Mouse (Mus musculus): ENCODE results near the gene Rnf180. TPM values are rescaled to one million over a fixed set of nuclear protein-coding genes. Genes with fewer than 3 reads are reported as not detected.

Rnf180 gene
- polyA plus RNA-seq, 1 experiment from 2014 or later, result 12.1 TPM

DNA sequence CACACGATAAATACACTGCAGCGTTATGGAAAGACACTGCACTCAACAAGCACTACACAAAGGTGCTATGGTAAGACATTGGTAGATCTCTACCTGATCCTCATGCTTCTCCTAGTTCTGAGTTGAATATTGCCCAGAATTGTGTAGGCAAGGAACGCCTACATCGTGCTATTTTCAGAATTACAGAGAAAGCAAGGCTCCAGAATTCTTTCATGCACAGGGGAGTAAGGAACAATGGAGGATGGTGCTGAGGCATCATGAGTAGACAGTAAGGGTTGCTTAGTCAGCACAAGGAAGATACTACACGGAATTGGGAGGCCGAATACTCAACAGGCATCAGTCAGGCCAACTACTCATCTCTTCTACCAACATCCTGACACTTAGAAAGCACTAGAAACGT is 105.9 kb downstream of the Rnf180 start:
- H3K4me1 ChIP-seq, result no peaks in the 10 kb centered on the region
- WGBS, result 88% methylated on average over 7 of the region's 7 CpGs
- no peak overlapping the region for H3K27ac ChIP-seq
- H3K36me3 ChIP-seq, result no peaks in the 10 kb centered on the region
- no peak for ATAC-seq (ENCODE audit: insufficient number of reproducible peaks, insufficient read depth, low FRiP score, low TSS enrichment)
- H3K4me3 ChIP-seq, result no peak overlapping the region
- H3K9me3 ChIP-seq, result no peaks in the 10 kb centered on the region
- no peak overlapping the region for H3K4me2 ChIP-seq (replicated peaks)
- H3K9ac ChIP-seq, result no peak overlapping the region
- no peaks in the 10 kb centered on the region for H3K27me3 ChIP-seq

DNA sequence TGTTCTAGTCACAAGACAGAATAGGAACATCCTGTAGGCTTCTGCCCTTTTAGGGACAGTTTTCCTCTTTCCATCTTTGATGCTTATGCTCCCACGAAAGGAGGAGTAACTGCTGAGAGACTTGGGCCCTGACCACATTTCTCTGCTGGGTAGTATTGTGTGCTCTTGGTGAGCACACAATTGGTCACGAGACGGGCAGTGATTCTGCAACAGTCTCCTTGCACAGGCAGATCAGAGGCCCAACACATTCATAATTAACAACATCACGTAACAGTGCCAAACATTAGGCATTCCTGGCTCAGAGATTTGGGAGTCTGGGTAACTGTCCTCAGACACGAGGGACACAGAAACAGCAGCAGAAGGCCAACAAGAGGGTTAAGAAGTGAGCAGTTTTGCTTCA is 113.8 kb downstream of the Rnf180 start:
- Histone ChIP-seq H3K4me2 (replicated peaks) (no peak overlapping the region), H3K4me3 (no peak overlapping the region), H3K36me3 (no peaks in the 10 kb centered on the region), H3K9ac (no peak overlapping the region), H3K9me3 (no peaks in the 10 kb centered on the region), H3K27ac (no peak overlapping the region), H3K4me1 (no peaks in the 10 kb centered on the region), H3K27me3 (no peaks in the 10 kb centered on the region)
- 92% methylated on average over 5 of the region's 5 CpGs for WGBS
- no peak for ATAC-seq (ENCODE audit: insufficient number of reproducible peaks, insufficient read depth, low FRiP score, low TSS enrichment)

DNA sequence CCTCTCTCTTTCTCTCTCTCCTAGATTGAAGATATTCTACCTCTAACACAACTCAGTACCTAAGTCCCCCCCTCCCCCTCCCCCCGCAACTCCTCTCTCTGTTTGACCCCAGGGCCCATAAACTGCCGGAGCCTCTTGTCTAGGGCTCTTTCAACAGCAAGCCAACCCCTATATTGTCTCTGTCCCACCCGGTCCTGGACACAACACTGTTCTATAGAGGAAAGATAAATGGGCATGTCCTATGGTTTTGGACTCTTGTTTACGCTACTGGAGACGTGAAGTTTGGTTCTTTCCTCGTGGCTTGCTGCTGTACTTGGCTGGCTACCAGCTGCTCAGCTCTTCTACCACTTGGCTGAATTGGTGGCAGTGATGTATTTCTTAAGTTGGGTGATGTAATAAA is 129.2 kb downstream of the Rnf180 start:
- H3K27me3 ChIP-seq, result no peaks in the 10 kb centered on the region
- WGBS, result 83% methylated on average over 6 of the region's 6 CpGs
- no peak overlapping the region for H3K4me3 ChIP-seq
- H3K9me3 ChIP-seq, result no peaks in the 10 kb centered on the region
- no peak for ATAC-seq (ENCODE audit: insufficient number of reproducible peaks, insufficient read depth, low FRiP score, low TSS enrichment)
- H3K9ac ChIP-seq, result no peak overlapping the region
- no peak overlapping the region for H3K27ac ChIP-seq
- no peak overlapping the region for H3K4me2 ChIP-seq (replicated peaks)
- no peaks in the 10 kb centered on the region for H3K4me1 ChIP-seq
- H3K36me3 ChIP-seq, result no peaks in the 10 kb centered on the region

DNA sequence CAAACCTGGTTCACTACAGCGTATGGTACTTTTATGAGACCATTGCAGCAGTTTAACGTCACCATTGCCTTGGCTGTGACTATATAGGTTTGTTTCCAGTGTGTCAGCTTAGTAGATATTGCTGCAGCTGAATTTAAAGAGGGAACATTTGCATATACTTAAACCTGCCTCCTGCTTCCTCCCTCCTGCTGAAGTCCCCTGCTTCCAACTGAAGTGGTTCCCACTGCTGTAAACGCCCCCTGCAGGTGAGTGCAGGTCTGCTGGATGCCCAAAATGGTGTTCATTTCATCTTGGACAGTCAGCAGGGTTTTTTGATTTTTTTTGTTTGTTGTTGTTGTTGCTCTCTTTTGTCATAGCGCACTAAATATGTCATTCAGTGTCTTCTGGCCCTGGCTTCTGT is 140.7 kb downstream of the Rnf180 start:
- WGBS, result 59% methylated on average over 4 of the region's 4 CpGs
- Histone ChIP-seq H3K36me3 (no peaks in the 10 kb centered on the region), H3K4me3 (no peak overlapping the region), H3K4me2 (replicated peaks) (no peak overlapping the region), H3K9me3 (no peaks in the 10 kb centered on the region), H3K27me3 (no peaks in the 10 kb centered on the region), H3K4me1 (no peaks in the 10 kb centered on the region), H3K9ac (no peak overlapping the region), H3K27ac (no peak overlapping the region)
- no peak for ATAC-seq (ENCODE audit: insufficient number of reproducible peaks, insufficient read depth, low FRiP score, low TSS enrichment)

DNA sequence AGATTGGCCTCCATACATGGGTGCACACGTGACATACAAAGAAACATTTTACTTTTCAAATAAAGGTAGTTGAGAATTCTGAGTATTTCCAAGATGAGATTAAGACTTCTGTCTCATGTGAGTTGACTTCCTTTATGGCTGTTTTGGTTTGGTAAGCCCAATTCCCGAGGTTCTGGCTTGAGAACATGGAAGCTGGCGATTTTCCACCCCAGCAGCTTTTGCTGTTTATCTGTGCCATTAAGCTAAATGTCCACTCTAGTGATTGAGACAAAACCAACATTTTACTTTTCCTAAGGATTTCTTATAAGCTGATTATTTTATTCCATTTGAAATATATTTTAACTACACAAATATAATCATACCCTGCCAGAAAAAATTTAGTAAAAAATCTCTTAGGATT is 144.6 kb downstream of the Rnf180 start:
- Histone ChIP-seq H3K4me1 (0 out of 2 replicates have a peak, but pooled peaks cover 3% of the 10 kb centered on the region), H3K4me2 (replicated peaks) (no peak overlapping the region), H3K27me3 (no peaks in the 10 kb centered on the region), H3K36me3 (no peaks in the 10 kb centered on the region), H3K4me3 (no peak overlapping the region), H3K27ac (no peak overlapping the region), H3K9ac (no peak overlapping the region), H3K9me3 (no peaks in the 10 kb centered on the region)
- WGBS, result 90% methylated on average over 3 of the region's 3 CpGs
- no peak for ATAC-seq (ENCODE audit: insufficient number of reproducible peaks, insufficient read depth, low FRiP score, low TSS enrichment)

DNA sequence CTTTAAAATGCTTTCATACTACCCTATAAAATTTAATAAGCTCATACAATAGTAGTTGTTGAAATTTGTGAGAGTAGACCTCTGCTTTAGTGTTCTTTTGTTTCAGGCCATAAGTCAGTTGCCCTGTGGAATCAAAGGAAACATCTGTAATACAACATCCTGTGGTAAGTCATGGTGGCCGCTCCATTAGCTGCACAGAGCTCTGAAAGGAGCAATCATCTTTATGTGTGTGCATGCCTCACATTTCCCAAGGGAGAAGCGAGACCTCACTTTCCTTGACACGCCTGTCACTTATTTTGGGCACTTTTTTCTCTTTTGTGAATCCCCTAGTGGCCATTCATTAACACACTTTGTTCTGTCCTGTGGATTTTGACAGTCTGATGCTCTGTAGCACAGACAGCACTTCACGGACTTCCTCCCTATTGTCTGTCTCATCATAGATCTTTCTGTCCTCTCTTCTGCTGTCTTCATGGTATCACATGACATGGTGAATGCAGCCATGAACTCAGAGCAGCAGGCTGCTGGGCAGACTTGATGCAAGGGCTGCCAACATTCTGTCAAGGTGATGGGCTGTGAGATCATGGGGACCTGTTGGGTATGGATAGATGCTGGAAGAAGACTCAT is 146.7 kb downstream of the Rnf180 start:
- Histone ChIP-seq H3K4me2 (replicated peaks) (no peak overlapping the region), H3K4me1 (0 out of 2 replicates have a peak, but pooled peaks cover 3% of the 10 kb centered on the region), H3K4me3 (no peak overlapping the region), H3K27ac (no peak overlapping the region), H3K9me3 (no peaks in the 10 kb centered on the region), H3K36me3 (no peaks in the 10 kb centered on the region), H3K9ac (no peak overlapping the region), H3K27me3 (no peaks in the 10 kb centered on the region)
- ATAC-seq (ENCODE audit: insufficient number of reproducible peaks, insufficient read depth, low FRiP score, low TSS enrichment), result peak; percentile 52
- 46% methylated on average over 4 of the region's 4 CpGs for WGBS

DNA sequence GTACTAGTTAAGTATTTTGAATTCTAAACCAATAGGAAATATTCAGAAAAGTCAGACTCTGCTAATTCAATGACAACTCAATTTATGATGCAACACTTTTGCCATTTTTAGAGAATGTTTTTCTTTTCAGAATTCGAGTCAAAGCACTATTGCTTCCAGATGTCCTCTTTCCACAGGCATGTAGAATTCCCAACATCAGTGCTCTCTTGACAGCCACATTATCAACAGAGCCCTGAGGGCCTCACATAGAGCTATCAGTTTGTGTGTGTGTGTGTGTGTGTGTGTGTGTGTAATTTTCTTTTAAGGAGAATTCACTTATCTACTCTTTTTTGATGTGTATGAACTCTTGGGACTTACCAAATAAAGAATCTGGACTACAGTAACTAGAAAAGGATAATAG is 147.8 kb downstream of the Rnf180 start:
- no peaks in the 10 kb centered on the region for H3K27me3 ChIP-seq
- no peak overlapping the region for H3K4me3 ChIP-seq
- WGBS, result 11% methylated on average over 1 of the region's 1 CpGs
- H3K4me1 ChIP-seq, result 0 out of 2 replicates have a peak, but pooled peaks cover 3% of the 10 kb centered on the region
- H3K27ac ChIP-seq, result no peak overlapping the region
- no peak overlapping the region for H3K9ac ChIP-seq
- no peak for ATAC-seq (ENCODE audit: insufficient number of reproducible peaks, insufficient read depth, low FRiP score, low TSS enrichment)
- H3K4me2 ChIP-seq (replicated peaks), result no peak overlapping the region
- no peaks in the 10 kb centered on the region for H3K36me3 ChIP-seq
- H3K9me3 ChIP-seq, result no peaks in the 10 kb centered on the region

DNA sequence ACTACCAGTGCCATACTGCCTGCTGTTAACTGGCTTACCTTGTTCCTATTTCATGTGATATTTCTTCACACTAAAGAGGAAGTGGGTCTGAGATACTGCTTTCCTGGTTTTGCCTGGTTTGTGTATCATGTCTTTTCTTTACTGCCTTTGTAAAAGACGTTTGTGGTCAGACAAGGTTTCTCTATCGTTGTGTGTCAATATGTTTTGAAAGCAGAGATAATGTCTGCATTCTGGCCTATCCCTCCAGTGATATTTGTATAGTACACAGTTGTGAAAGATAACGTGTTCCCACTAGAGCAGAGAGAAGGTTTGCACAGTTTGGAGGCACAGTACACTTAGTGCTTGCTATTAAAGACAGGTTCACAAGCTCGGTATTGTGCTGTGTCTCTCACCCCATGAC is 154.7 kb downstream of the Rnf180 start:
- no peak overlapping the region for H3K4me2 ChIP-seq (replicated peaks)
- no peaks in the 10 kb centered on the region for H3K27me3 ChIP-seq
- H3K9ac ChIP-seq, result no peak overlapping the region
- 76% methylated on average over 4 of the region's 4 CpGs for WGBS
- no peaks in the 10 kb centered on the region for H3K4me1 ChIP-seq
- H3K36me3 ChIP-seq, result no peaks in the 10 kb centered on the region
- H3K9me3 ChIP-seq, result no peaks in the 10 kb centered on the region
- H3K4me3 ChIP-seq, result no peak overlapping the region
- no peak overlapping the region for H3K27ac ChIP-seq
- ATAC-seq (ENCODE audit: insufficient number of reproducible peaks, insufficient read depth, low FRiP score, low TSS enrichment), result no peak

DNA sequence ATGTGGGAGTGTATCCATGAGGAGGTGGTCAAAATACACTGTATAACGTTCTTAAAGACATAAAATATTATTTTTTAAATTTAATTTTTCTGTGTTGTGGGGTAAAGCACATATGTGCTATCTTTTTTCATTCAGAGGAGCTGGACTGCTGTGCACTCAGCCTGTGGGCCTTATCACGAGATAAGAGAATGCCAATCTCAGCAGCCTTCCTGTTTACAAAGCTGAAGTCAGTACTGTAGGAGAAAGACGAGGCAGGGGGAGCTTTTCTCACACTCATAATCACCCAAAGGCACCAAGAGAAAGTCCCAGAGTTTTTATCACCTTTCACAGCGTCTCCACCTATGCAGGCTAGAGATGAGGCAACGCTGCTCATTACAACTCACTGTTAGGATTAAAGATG is 160.2 kb downstream of the Rnf180 start:
- Histone ChIP-seq H3K9ac (no peak overlapping the region), H3K9me3 (no peaks in the 10 kb centered on the region)
- ATAC-seq (ENCODE audit: insufficient number of reproducible peaks, insufficient read depth, low FRiP score, low TSS enrichment), result no peak

DNA sequence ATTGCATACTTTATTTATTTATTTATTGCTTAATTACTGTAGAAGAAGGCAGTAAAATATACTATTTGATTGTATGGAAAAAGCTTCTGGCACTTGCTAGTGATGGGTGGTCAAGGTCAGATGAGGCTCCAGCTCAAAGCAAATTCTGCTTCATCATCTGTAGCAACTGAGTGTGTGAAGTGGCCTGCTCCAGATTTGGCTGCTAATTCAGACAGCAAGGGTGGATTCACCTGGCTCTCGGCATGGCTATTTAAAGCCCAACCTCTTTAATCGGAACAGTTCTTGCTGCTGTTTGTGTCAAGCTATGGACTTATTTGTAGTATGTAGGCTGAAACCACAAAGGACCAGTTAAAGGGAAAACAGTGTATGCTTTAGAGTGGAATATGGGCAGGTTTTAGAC is 161.8 kb downstream of the Rnf180 start:
- H3K27ac ChIP-seq, result no peak overlapping the region
- WGBS, result 78% methylated on average over 2 of the region's 2 CpGs
- no peak overlapping the region for H3K4me2 ChIP-seq (replicated peaks)
- no peaks in the 10 kb centered on the region for H3K4me1 ChIP-seq
- H3K9me3 ChIP-seq, result no peaks in the 10 kb centered on the region
- no peak overlapping the region for H3K4me3 ChIP-seq
- no peaks in the 10 kb centered on the region for H3K36me3 ChIP-seq
- H3K9ac ChIP-seq, result no peak overlapping the region
- ATAC-seq (ENCODE audit: insufficient number of reproducible peaks, insufficient read depth, low FRiP score, low TSS enrichment), result no peak
- no peaks in the 10 kb centered on the region for H3K27me3 ChIP-seq

More for the DNA sequence above, 160.2 kb downstream of the Rnf180 start:
- Histone ChIP-seq H3K36me3 (no peaks in the 10 kb centered on the region), H3K27ac (no peak overlapping the region), H3K4me2 (replicated peaks) (no peak overlapping the region), H3K27me3 (no peaks in the 10 kb centered on the region), H3K4me3 (no peak overlapping the region), H3K4me1 (no peaks in the 10 kb centered on the region)
- 74% methylated on average over 5 of the region's 5 CpGs for WGBS

DNA sequence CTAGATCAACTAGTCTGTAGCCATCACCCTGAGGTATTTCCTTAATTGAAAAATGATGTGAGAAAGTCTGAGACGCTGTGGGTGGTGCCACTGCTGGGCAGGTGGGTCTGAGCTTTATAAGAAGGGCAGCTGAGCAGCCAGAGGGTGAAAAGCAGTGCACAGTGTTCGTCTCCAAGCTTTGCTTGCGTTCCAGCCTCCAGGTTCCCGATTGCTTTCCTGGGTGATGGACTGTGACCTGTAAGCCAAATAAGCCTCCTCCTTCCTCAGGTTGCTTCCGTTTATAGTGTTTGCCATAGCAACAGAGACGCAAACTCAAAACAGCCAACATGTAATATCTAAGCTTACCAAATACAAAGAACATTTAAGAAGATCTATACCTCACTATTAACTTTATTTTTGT is 162.2 kb downstream of the Rnf180 start:
- Histone ChIP-seq H3K4me1 (no peaks in the 10 kb centered on the region), H3K9me3 (no peaks in the 10 kb centered on the region), H3K27ac (no peak overlapping the region), H3K4me2 (replicated peaks) (no peak overlapping the region), H3K36me3 (no peaks in the 10 kb centered on the region), H3K4me3 (no peak overlapping the region), H3K9ac (no peak overlapping the region), H3K27me3 (no peaks in the 10 kb centered on the region)
- no peak for ATAC-seq (ENCODE audit: insufficient number of reproducible peaks, insufficient read depth, low FRiP score, low TSS enrichment)
- 75% methylated on average over 6 of the region's 6 CpGs for WGBS

DNA sequence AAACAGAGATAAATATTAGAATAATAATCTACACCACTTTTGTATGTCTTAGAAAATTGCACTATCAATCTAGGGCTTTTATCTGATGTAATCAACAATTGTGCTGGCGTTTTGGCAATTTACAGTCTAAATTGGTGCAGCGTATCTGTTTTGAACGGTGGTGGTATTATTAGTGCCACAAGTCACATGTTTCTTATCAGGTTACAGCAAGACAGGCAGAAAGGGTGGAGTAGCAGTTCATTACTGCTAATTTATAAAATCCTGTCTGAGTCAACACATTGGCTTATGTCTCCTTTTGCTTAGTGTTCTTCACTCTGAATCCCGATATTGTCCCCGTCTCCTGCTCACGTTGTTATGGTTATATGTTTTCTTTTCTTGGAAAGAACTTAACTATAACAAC is 164.5 kb downstream of the Rnf180 start:
- Histone ChIP-seq H3K4me2 (replicated peaks) (no peak overlapping the region), H3K27me3 (no peaks in the 10 kb centered on the region), H3K9ac (no peak overlapping the region), H3K36me3 (no peaks in the 10 kb centered on the region), H3K27ac (no peak overlapping the region), H3K4me1 (no peaks in the 10 kb centered on the region), H3K4me3 (no peak overlapping the region), H3K9me3 (no peaks in the 10 kb centered on the region)
- ATAC-seq (ENCODE audit: insufficient number of reproducible peaks, insufficient read depth, low FRiP score, low TSS enrichment), result no peak
- WGBS, result 72% methylated on average over 6 of the region's 6 CpGs

DNA sequence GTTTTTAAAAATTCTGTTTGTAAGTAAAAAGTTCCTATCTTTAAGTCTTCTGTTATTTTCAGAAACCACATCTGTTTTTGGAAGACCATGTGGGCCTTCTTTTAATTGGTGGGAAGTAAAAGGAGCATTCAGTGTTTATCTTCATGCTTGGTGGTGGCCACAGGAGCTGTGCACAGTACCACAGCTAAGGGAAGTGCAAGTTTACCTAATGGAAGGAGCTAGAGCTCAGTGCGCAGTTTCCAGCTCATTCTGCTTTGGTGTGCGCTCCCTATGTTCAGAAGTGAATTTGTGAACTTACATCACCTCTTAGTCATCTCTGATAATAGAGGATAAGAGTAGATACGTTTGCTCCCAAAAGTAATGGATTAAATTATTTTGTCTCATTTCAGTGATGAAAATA is 172.5 kb downstream of the Rnf180 start:
- Histone ChIP-seq H3K36me3 (no peaks in the 10 kb centered on the region), H3K9me3 (no peaks in the 10 kb centered on the region), H3K27me3 (no peaks in the 10 kb centered on the region), H3K4me1 (no peaks in the 10 kb centered on the region), H3K4me2 (replicated peaks) (no peak overlapping the region), H3K27ac (no peak overlapping the region), H3K9ac (no peak overlapping the region), H3K4me3 (no peak overlapping the region)
- ATAC-seq (ENCODE audit: insufficient number of reproducible peaks, insufficient read depth, low FRiP score, low TSS enrichment), result no peak
- WGBS, result 90% methylated on average over 3 of the region's 3 CpGs

All from embryonic facial prominence, embryonic 12.5 days (tissue).